Mouse (Mus musculus) forebrain, embryonic 15.5 days (tissue): ENCODE measurements around the gene Fry. TPM values are rescaled to one million over a fixed set of nuclear protein-coding genes. Genes with fewer than 3 reads are reported as not detected.

Experiments used
- ATAC-seq: fragments of 200-750 bp; cut with Nextera tagmentation; replicated peaks from 2 replicates; pipeline ENCODE4 v1.8.0; 2017; ENCODE audit warnings: mild to moderate bottlenecking, moderate TSS enrichment, moderate library complexity
- H3K27ac ChIP-seq: fragments of 300-500 bp; sonication (generic); replicated peaks from 2 replicates; pipeline ENCODE4 v1.5.1; 2015; ENCODE audit warnings: mild to moderate bottlenecking, inconsistent platforms
- H3K27me3 ChIP-seq: fragments of 300-500 bp; sonication (generic); 2 replicates; pipeline ENCODE4 v1.6.1; 2015; ENCODE audit warnings: inconsistent platforms
- H3K36me3 ChIP-seq: fragments of 300-500 bp; sonication (generic); 2 replicates; pipeline ENCODE4 v1.6.1; 2015; ENCODE audit warnings: mild to moderate bottlenecking, inconsistent platforms
- H3K4me1 ChIP-seq: fragments of 300-500 bp; sonication (generic); 2 replicates; pipeline ENCODE4 v1.6.1; 2015; ENCODE audit warnings: inconsistent platforms
- H3K4me2 ChIP-seq: fragments of 300-500 bp; sonication (generic); replicated peaks from 2 replicates; pipeline ENCODE4 v1.6.1; 2015; ENCODE audit warnings: mild to moderate bottlenecking, inconsistent platforms
- H3K4me3 ChIP-seq: fragments of 300-500 bp; sonication (generic); 2 replicates; pipeline ENCODE4 v1.5.1; 2015; ENCODE audit warnings: mild to moderate bottlenecking, inconsistent platforms
- H3K9ac ChIP-seq: fragments of 300-500 bp; sonication (generic); replicated peaks from 2 replicates; pipeline ENCODE4 v1.6.1; 2015; ENCODE audit warnings: mild to moderate bottlenecking, inconsistent platforms
- H3K9me3 ChIP-seq: fragments of 300-500 bp; sonication (generic); 2 replicates; pipeline ENCODE4 v1.6.1; 2016; ENCODE audit warnings: inconsistent platforms
- WGBS: fragments of 180-500 bp; shearing (Covaris S2); methylation state at CpG from one replicate; pipeline ENCODE4 v1.1.7; 2015; ENCODE audit warnings: mixed read lengths; 5-methylcytosine and 5-hydroxymethylcytosine counted together
- polyA plus RNA-seq: library from polyadenylated mRNA; unstranded; fragments of >200 nt; fragmentation: Nextera tagmentation; extraction: Ambion mirVana; gene quantifications from 2 replicates; pipeline ENCODE4 v1.2.1, GENCODE M21; 2015

The Fry gene
- polyA plus RNA-seq, 1 experiment from 2014 or later = 36.3 TPM

GRCm38 (mm10) chr5:150265005-150265404, 146.6 kb downstream of the Fry start:
- Histone ChIP-seq H3K27me3 (no peaks in the 10 kb centered on the region), H3K4me1 (peaks cover 16% of the 10 kb centered on the region), H3K4me3 (no peak overlapping the region), H3K9me3 (no peaks in the 10 kb centered on the region), H3K36me3 (no peaks in the 10 kb centered on the region), H3K9ac (no peak overlapping the region), H3K27ac (no peak overlapping the region), H3K4me2 (no peak overlapping the region)
- ATAC-seq = no peak
- WGBS = 54% methylated on average over 1 of the region's 1 CpGs

GRCm38 (mm10) chr5:150265953-150266352, 147.5 kb downstream of the Fry start:
- 65% methylated on average over 2 of the region's 2 CpGs for WGBS
- peaks cover 16% of the 10 kb centered on the region for H3K4me1 ChIP-seq
- no peak for ATAC-seq

GRCm38 (mm10) chr5:150268261-150268660, 149.8 kb downstream of the Fry start:
- no peak overlapping the region for H3K4me3 ChIP-seq
- H3K4me1 ChIP-seq = no peaks in the 10 kb centered on the region
- no peaks in the 10 kb centered on the region for H3K9me3 ChIP-seq
- WGBS = 92% methylated on average over 3 of the region's 3 CpGs
- no peaks in the 10 kb centered on the region for H3K36me3 ChIP-seq
- H3K9ac ChIP-seq = no peak overlapping the region
- ATAC-seq = no peak
- no peak overlapping the region for H3K4me2 ChIP-seq
- H3K27ac ChIP-seq = no peak overlapping the region
- no peaks in the 10 kb centered on the region for H3K27me3 ChIP-seq

More at GRCm38 (mm10) chr5:150265953-150266352, 147.5 kb downstream of the Fry start:
- no peak overlapping the region for H3K9ac ChIP-seq
- H3K36me3 ChIP-seq = no peaks in the 10 kb centered on the region
- H3K4me3 ChIP-seq = no peak overlapping the region
- H3K27ac ChIP-seq = no peak overlapping the region
- H3K27me3 ChIP-seq = no peaks in the 10 kb centered on the region
- no peaks in the 10 kb centered on the region for H3K9me3 ChIP-seq
- H3K4me2 ChIP-seq = no peak overlapping the region

- no peak overlapping the region for H3K4me2 ChIP-seq
- H3K27ac ChIP-seq = no peak overlapping the region
- no peaks in the 10 kb centered on the region for H3K4me1 ChIP-seq
- H3K36me3 ChIP-seq = no peaks in the 10 kb centered on the region
- no peaks in the 10 kb centered on the region for H3K9me3 ChIP-seq
- H3K4me3 ChIP-seq = no peak overlapping the region
- no peak overlapping the region for H3K9ac ChIP-seq
- no peaks in the 10 kb centered on the region for H3K27me3 ChIP-seq
- 80% methylated on average over 4 of the region's 4 CpGs for WGBS
- ATAC-seq = no peak
Observed at GRCm38 (mm10) chr5:150270468-150270867, 152.0 kb downstream of the Fry start.

GRCm38 (mm10) chr5:150272173-150272572, 153.7 kb downstream of the Fry start:
- H3K9ac ChIP-seq = no peak overlapping the region
- no peak for ATAC-seq
- no peaks in the 10 kb centered on the region for H3K4me1 ChIP-seq
- H3K27ac ChIP-seq = no peak overlapping the region
- no peak overlapping the region for H3K4me3 ChIP-seq
- H3K9me3 ChIP-seq = no peaks in the 10 kb centered on the region
- H3K27me3 ChIP-seq = no peaks in the 10 kb centered on the region
- H3K4me2 ChIP-seq = no peak overlapping the region
- 87% methylated on average over 9 of the region's 9 CpGs for WGBS
- H3K36me3 ChIP-seq = no peaks in the 10 kb centered on the region

- no peaks in the 10 kb centered on the region for H3K4me1 ChIP-seq
- WGBS = 90% methylated on average over 6 of the region's 6 CpGs
- H3K27ac ChIP-seq = no peak overlapping the region
- no peak overlapping the region for H3K9ac ChIP-seq
- H3K4me3 ChIP-seq = no peak overlapping the region
- no peaks in the 10 kb centered on the region for H3K36me3 ChIP-seq
- no peak for ATAC-seq
- no peaks in the 10 kb centered on the region for H3K27me3 ChIP-seq
- no peaks in the 10 kb centered on the region for H3K9me3 ChIP-seq
- H3K4me2 ChIP-seq = no peak overlapping the region
Observed at GRCm38 (mm10) chr5:150275314-150275713, 156.9 kb downstream of the Fry start.

GRCm38 (mm10) chr5:150276611-150277010, 158.2 kb downstream of the Fry start:
- no peak overlapping the region for H3K27ac ChIP-seq

GRCm38 (mm10) chr5:150279387-150279786, 160.9 kb downstream of the Fry start:
- no peak for ATAC-seq
- no peak overlapping the region for H3K4me3 ChIP-seq
- no peaks in the 10 kb centered on the region for H3K27me3 ChIP-seq
- no peaks in the 10 kb centered on the region for H3K4me1 ChIP-seq
- no peak overlapping the region for H3K9ac ChIP-seq
- WGBS = 72% methylated on average over 6 of the region's 6 CpGs
- H3K27ac ChIP-seq = no peak overlapping the region
- H3K4me2 ChIP-seq = no peak overlapping the region
- H3K36me3 ChIP-seq = no peaks in the 10 kb centered on the region
- no peaks in the 10 kb centered on the region for H3K9me3 ChIP-seq

More at GRCm38 (mm10) chr5:150276611-150277010, 158.2 kb downstream of the Fry start:
- H3K36me3 ChIP-seq = no peaks in the 10 kb centered on the region
- H3K9ac ChIP-seq = no peak overlapping the region
- WGBS = 79% methylated on average over 4 of the region's 4 CpGs
- no peaks in the 10 kb centered on the region for H3K9me3 ChIP-seq
- no peak for ATAC-seq
- no peak overlapping the region for H3K4me2 ChIP-seq
- no peaks in the 10 kb centered on the region for H3K27me3 ChIP-seq
- H3K4me3 ChIP-seq = no peak overlapping the region
- no peaks in the 10 kb centered on the region for H3K4me1 ChIP-seq

GRCm38 (mm10) chr5:150281084-150281483, 162.6 kb downstream of the Fry start:
- H3K27me3 ChIP-seq = no peaks in the 10 kb centered on the region
- no peak overlapping the region for H3K4me2 ChIP-seq
- no peaks in the 10 kb centered on the region for H3K36me3 ChIP-seq
- no peaks in the 10 kb centered on the region for H3K4me1 ChIP-seq
- H3K27ac ChIP-seq = no peak overlapping the region
- H3K9ac ChIP-seq = no peak overlapping the region
- H3K4me3 ChIP-seq = no peak overlapping the region
- no peak for ATAC-seq
- no peaks in the 10 kb centered on the region for H3K9me3 ChIP-seq
- WGBS = 84% methylated on average over 2 of the region's 2 CpGs

GRCm38 (mm10) chr5:150282091-150282490, 163.6 kb downstream of the Fry start:
- Histone ChIP-seq H3K4me1 (no peaks in the 10 kb centered on the region), H3K9me3 (no peaks in the 10 kb centered on the region), H3K4me3 (no peak overlapping the region), H3K9ac (no peak overlapping the region), H3K27ac (no peak overlapping the region), H3K27me3 (no peaks in the 10 kb centered on the region), H3K36me3 (no peaks in the 10 kb centered on the region), H3K4me2 (no peak overlapping the region)
- WGBS = 85% methylated on average over 7 of the region's 7 CpGs
- no peak for ATAC-seq

GRCm38 (mm10) chr5:150287949-150288348, 169.5 kb downstream of the Fry start:
- Histone ChIP-seq H3K27ac (no peak overlapping the region), H3K4me3 (no peak overlapping the region), H3K36me3 (no peaks in the 10 kb centered on the region), H3K27me3 (no peaks in the 10 kb centered on the region), H3K9me3 (no peaks in the 10 kb centered on the region), H3K4me1 (no peaks in the 10 kb centered on the region), H3K4me2 (no peak overlapping the region), H3K9ac (no peak overlapping the region)
- no peak for ATAC-seq
- 76% methylated on average over 7 of the region's 7 CpGs for WGBS

- 71% methylated on average over 8 of the region's 8 CpGs for WGBS
- Histone ChIP-seq H3K4me1 (no peaks in the 10 kb centered on the region), H3K36me3 (no peaks in the 10 kb centered on the region)
Observed at GRCm38 (mm10) chr5:150289611-150290010, 171.2 kb downstream of the Fry start.

GRCm38 (mm10) chr5:150290494-150291199, 172.2 kb downstream of the Fry start:
- no peaks in the 10 kb centered on the region for H3K4me1 ChIP-seq
- no peak for ATAC-seq
- 80% methylated on average over 4 of the region's 4 CpGs for WGBS
- H3K27me3 ChIP-seq = no peaks in the 10 kb centered on the region
- H3K4me2 ChIP-seq = no peak overlapping the region
- H3K4me3 ChIP-seq = no peak overlapping the region
- H3K36me3 ChIP-seq = no peaks in the 10 kb centered on the region
- no peaks in the 10 kb centered on the region for H3K9me3 ChIP-seq
- no peak overlapping the region for H3K9ac ChIP-seq
- H3K27ac ChIP-seq = no peak overlapping the region

More at GRCm38 (mm10) chr5:150289611-150290010, 171.2 kb downstream of the Fry start:
- Histone ChIP-seq H3K9ac (no peak overlapping the region), H3K9me3 (no peaks in the 10 kb centered on the region), H3K4me2 (no peak overlapping the region), H3K27ac (no peak overlapping the region), H3K4me3 (no peak overlapping the region), H3K27me3 (no peaks in the 10 kb centered on the region)
- 0 out of 2 replicates have a peak, but pooled peaks have one; percentile 23 for ATAC-seq
